Mouse (Mus musculus) fibroblast of lung, adult 2 months (primary cell): ENCODE measurements around the gene Slit2.
A peak's percentile ranks its signal among the peaks of the same experiment; 100 is the strongest.

ENCODE experiments used
- DNase-seq: peaks from one replicate; pipeline ENCODE4 v3.0.0-alpha.2; 2011; ENCODE audit warnings: low read depth

The Slit2 gene

DNA sequence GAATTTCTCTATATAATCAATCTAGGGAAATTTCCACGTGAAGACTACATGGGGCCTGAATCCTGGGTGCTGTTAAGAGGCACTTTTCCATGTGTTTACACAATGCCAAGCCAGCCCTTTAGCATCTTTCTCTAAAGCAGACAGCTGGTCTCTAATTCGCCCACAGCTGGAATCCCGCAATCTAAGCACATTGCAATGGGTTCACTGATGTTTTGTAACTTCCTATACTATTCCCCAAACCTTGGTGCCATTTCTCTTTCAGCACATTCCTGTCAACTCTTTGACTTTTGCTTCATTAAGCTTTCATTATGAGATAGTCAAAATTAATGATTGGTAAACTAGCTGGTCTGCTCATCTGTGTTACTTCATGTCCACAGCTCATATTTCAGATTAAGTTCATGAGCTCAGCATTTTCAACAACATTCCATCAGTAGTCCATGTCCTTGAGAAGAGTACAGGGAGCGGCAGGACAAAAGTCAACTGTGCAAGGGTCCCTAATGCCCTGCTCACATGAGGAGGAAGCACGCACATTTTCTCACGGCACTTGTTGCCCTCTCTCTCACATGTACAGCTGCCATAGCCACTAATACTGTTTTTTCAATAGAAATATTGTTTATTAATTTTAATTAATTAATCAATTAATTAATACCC lies 247.6 kb downstream of the Slit2 start:
- DNase-seq = no peak

- DNase-seq = no peak
Observed at GRCm38 (mm10) chr5:48234728-48235127, 251.8 kb downstream of the Slit2 start.

GRCm38 (mm10) chr5:48235270-48235669 lies 252.3 kb downstream of the Slit2 start:
- no peak for DNase-seq

DNA sequence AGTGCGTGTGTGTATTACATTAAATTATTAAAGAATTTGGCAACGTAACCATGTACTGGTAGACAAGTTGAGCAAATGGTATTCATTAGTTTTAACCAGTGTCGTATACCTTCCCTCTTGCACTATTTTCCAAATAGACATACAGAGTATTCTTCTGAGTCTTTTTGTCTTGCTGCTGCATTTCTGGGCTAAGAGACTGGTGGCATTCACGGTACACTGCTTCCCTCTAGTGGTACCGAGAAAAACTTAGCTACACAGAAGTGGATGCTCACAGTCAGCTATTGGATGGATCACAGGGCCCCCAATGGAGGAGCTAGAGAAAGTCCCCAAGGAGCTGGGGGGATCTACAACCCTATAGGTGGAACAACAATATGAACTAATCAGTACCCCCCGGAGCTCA lies 257.8 kb downstream of the Slit2 start:
- peak; percentile 11 for DNase-seq

DNA sequence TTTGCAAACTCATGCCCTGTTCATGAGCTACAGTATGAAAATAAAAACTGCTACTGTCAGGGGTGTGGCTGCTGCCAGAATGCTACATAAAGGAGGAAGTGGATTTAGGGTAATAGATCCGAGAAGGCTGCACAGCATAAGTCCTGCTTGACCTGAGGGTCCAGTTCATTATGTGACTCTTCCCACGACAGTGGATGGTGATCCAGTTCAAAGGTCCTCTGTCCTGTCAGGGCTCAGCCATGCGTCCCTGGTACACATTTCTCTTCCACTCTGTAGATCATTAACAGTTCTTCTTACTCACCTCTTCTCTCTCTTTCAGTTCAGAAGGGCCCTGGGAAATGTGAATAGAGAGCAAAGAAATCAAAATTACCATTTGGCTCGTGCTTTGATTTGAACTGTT lies 265.4 kb downstream of the Slit2 start:
- no peak for DNase-seq

DNA sequence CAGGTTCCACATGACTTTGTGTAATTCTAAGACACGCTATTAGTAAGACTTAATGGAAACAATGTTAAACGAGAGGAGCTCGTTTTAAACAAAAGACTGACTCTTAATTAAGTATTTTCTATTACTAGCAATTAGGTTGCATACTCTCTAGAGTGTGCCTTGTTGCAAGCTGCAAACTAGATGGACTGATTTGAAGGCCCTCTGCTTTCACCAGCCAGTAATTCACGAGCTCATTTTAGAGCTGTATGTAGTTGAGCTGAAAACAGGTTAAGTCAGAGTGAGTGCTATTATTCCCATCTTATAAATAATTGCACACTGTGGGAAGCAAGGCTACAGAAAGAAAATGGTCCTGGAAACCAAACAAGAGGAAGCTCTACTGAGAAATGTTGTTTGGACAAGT lies 294.6 kb downstream of the Slit2 start:
- no peak for DNase-seq

DNA sequence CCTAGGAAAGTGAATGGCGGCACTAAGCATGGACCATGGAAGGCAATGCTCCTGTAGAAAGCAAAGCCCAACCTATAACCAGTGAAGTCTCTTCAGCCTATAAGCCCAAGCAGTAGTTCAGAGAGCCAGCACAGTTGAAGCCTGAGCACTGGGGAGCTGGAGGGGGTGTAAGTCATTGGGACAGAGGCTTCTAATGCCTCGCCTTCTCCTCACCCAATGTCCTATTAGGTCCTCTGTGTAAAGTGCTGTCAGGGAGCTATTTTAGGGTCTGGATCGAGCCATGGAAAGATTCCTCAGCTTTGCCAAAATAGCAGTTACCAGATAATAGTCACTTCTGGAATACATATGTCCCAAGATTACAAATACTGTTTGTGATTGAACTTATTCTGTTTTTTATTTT lies 318.2 kb downstream of the Slit2 start:
- DNase-seq = no peak

DNA sequence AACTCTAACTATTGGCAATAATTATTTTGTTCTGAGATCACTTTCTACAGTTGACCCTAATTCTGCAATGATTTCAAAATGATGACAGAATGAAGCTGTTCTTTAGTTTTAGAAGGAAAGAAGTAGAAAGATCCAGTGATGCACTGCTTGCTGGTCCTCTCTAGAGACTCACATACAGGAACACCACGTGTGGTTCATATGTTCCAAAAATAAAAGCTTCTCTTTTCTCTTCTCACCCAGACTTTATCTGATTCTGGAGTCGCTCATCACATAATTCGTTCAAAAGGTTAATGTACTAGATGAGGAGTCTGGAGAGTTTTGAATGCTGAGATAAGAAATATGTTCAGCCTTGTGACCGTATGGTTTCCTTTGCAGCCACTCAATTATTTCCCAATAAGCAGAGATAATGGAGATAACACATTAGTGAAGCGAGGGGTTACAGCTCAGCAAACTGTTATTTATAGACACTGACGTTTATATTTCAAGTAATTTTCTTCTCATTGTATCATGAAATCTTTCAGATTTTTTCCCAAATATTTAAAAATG lies 332.2 kb downstream of the Slit2 start:
- DNase-seq = no peak

- no peak for DNase-seq
Observed at GRCm38 (mm10) chr5:48320597-48320996, 337.7 kb downstream of the Slit2 start.

DNA sequence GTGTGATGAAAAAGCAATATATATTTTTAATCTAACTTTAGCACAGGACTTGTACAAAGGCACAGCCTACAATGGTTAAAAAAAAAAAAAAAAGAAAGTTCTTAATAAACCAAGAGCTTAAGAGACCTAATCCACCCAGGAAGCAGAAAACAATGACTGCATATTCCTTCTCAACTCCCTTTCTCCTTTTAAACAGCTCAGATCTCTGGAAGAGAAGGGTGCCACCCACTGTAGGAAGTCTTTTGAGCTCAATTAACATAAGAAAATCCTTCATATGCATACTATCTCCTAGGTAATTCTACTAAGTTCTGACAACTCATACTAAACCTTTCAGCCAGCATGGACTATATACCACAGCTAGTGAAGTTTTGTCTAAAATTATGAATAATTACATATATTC lies 343.3 kb downstream of the Slit2 start:
- DNase-seq = no peak

DNA sequence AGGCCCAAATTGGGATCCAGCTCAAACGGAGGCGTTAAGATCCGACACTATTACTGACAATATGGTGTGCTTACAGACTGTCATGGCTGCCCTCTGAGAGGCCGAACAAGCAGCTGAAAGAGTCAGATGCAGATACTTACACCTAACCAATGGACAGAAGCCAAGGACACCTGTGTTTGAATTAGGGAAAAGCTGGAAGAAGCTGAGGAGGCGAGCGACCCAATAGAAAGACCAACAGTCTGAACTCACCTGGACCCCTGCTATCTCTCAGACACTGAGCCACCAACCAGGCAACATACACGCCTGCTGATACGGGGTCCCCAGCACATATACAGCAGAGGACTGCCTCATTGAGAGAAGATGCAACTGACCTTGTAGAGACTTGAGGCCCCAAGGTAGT lies 344.7 kb downstream of the Slit2 start, which contains the start of gene 5730480H06Rik:
Gene 5730480H06Rik, plus strand, starts transcription at position 301 of the 400 bp plus-strand sequence.
- no peak for DNase-seq

- no peak for DNase-seq
Observed at GRCm38 (mm10) chr5:48329751-48330150, 346.8 kb downstream of the Slit2 start.

GRCm38 (mm10) chr5:48330817-48331216 lies 347.9 kb downstream of the Slit2 start:
- DNase-seq = no peak

- peak; percentile 23 for DNase-seq
Observed at GRCm38 (mm10) chr5:48331441-48331840, 348.5 kb downstream of the Slit2 start.

DNA sequence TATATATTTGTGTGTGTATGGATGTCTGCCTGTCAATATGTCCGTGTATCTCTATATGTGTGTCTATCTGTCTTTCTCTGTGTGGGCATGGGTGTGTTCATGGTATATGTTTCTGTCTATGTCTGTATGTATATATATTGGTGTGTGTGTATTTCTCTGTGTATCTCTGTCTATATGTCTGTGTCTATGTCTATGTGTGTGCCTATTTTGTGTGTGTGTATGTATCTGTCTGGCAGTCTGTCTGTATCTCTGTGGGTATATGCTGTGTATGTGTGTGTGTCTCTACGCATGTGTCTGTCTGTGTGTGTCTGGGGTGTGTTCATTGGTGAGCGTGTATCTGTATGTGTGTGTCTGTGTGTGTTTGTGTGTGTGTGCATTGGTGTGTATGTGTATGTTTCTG lies 350.5 kb downstream of the Slit2 start:
- no peak for DNase-seq

GRCm38 (mm10) chr5:48333884-48334513 lies 351.1 kb downstream of the Slit2 start:
- DNase-seq = no peak

DNA sequence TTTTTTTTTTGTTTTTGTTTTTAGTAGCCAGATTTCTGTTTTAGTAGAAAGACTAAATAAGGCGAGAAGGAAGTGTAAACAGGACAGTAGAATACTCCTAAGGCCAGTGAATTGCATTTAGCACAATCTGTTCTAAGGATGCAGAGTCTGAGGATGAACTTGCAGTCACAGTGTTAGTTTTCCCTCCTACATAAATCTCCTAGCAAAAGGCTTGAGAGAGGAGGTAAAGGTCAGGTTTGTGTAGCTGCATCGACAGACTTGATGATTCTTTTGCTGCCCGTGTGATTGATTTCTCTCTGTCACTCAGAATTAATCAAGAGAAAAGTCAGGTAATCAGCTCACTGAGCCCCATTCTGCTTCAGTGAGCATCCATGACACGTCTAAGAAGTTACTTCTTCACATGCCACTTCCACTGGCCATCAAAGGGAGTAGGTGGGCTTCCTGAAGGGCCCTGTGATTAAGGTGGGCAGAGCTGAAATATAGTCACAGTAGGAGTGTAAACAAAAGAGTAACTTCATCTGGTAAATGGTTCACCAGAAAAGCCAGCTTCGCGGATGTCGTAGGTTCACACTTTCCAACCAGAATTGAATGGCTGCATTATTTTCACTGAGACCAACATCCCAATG lies 358.0 kb downstream of the Slit2 start:
- no peak for DNase-seq

DNA sequence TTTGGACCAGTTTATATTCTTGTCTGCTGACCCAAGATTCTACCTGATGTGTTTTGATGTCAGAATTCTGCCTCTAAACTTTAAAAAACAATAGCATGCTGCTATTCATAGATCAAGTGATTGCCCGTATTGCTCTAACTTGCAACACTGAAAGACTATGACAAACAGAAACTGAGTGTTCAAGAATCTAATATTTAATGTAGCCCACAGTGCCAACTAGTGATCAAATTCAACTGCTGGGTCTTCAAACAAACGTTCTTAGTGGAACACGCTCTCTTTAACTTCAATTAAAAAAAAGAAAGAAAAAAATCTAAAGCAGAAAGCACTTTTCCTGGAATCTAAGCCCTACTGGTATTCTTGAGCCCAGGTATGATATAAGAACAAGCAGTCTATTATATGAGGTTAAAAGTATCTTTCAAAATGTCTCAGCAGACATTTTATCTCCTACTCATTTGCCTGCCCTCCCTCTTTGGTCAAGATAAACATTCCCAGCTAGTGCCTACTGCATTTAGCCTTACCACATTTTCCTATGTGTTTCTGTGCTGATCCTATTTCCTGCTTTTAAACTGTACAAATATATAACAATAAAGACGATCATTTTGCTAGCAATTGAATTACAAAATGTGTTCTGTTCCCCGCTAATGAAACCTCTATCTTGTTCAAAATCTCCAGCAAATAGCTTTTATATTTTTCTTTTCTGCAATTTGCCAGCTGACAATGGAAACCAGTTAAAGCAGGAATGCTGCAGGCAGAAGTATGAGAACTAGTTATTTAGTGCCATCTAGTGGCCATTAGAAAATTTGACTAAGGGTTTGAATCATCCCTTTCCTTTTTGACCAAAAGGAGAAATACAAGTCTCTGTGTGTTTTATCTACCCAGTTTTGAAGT lies 362.4 kb downstream of the Slit2 start:
- peak; percentile 21 for DNase-seq

- no peak for DNase-seq
Observed at GRCm38 (mm10) chr5:48345983-48346648, 363.2 kb downstream of the Slit2 start.

DNA sequence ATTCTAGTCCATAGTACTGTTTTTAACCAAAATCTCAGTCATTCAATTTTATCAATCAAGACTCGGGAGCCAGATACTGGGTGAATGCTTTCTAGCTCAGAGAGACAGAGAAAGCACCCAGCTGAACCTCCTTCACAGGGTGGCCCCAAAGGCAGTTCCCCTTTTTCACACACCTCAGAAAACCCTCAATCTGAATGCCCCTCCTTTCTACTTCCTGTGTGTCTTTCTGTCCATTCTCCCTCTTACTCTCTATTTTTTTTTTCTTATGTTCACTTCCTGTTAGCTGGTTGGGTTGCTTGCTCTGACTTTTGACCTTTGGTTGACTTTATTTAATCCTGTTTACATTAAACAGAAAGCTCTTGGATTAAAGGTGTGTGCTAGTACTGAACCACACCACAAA lies 366.4 kb downstream of the Slit2 start:
- DNase-seq = no peak
